Mouse (Mus musculus) cortical plate, adult 2 months (tissue): ENCODE measurements at regions not wholly inside any gene's neighbourhood (a gene's known extent, or its start where the extent isn't known, plus 50 kb on each side); places are given as distances from the start of the nearest gene placed in this dataset.
"Not testable (repeated sequence)": the region's sequence is repeated elsewhere in the genome, so short reads cannot be mapped to it uniquely, and the experiment has no call there.

Experiments used
- H3K27ac ChIP-seq: fragments of 200-500 bp; 2 replicates; pipeline ENCODE4 v1.5.1; 2012; ENCODE audit warnings: low read length, control low read depth, inconsistent platforms; ENCODE audit not compliant: insufficient read depth
- H3K4me1 ChIP-seq: fragments of 200-500 bp; 2 replicates; pipeline ENCODE4 v1.6.1; 2011; ENCODE audit warnings: low read length; ENCODE audit not compliant: control insufficient read depth, insufficient read depth
- H3K4me3 ChIP-seq: fragments of 200-500 bp; 2 replicates; pipeline ENCODE4 v1.5.1; 2011; ENCODE audit warnings: mild to moderate bottlenecking, low read length, control low read depth; ENCODE audit not compliant: insufficient read depth
- CTCF ChIP-seq: fragments of 200-500 bp; IDR thresholded peaks from 2 replicates; pipeline ENCODE4 v1.5.1; 2011; ENCODE audit warnings: mild to moderate bottlenecking, control low read depth, low read length; ENCODE audit not compliant: insufficient read depth; ENCODE audit errors: extremely low read depth
- POLR2A ChIP-seq: fragments of 200-500 bp; IDR thresholded peaks from 2 replicates; pipeline ENCODE4 v1.6.1; 2011; ENCODE audit warnings: mild to moderate bottlenecking, low read length, control low read depth; ENCODE audit not compliant: insufficient read depth; ENCODE audit errors: extremely low read depth

- peaks cover 2% of the 10 kb centered on the region; the same call in 1 of the 2 replicates for H3K4me1 ChIP-seq
- no peak overlapping the region for H3K27ac ChIP-seq
- TF ChIP-seq POLR2A (no peak), CTCF (no peak)
- no peak overlapping the region; the same call in 1 of the 2 replicates for H3K4me3 ChIP-seq
Measured at GRCm38 (mm10) chr14:18463230-18463873, 131.7 kb upstream of the Ube2e1 start.

GRCm38 (mm10) chr14:18462381-18462780 is 130.7 kb upstream of the Ube2e1 start:
- Histone ChIP-seq H3K4me1 (peaks cover 2% of the 10 kb centered on the region; the same call in 1 of the 2 replicates), H3K27ac (no peak overlapping the region)
- TF ChIP-seq POLR2A (no peak), CTCF (no peak)

GRCm38 (mm10) chr14:18448666-18449065 is 117.0 kb upstream of the Ube2e1 start:
- no peak for TF ChIP-seq POLR2A
- TF ChIP-seq CTCF = no peak
- Histone ChIP-seq H3K4me3 (no peak overlapping the region), H3K4me1 (no peaks in the 10 kb centered on the region), H3K27ac (no peak overlapping the region)

More at GRCm38 (mm10) chr14:18462381-18462780, 130.7 kb upstream of the Ube2e1 start:
- no peak overlapping the region for H3K4me3 ChIP-seq

- no peak for TF ChIP-seq CTCF
- no peak for TF ChIP-seq POLR2A
- Histone ChIP-seq H3K27ac (no peak overlapping the region), H3K4me1 (no peaks in the 10 kb centered on the region), H3K4me3 (no peak overlapping the region)
Measured at GRCm38 (mm10) chr14:18444492-18444891, 112.8 kb upstream of the Ube2e1 start.

- not testable (repeated sequence) for H3K4me3 ChIP-seq, H3K27ac ChIP-seq, H3K4me1 ChIP-seq
Measured at GRCm38 (mm10) chr14:18428968-18429367, 97.3 kb upstream of the Ube2e1 start.

GRCm38 (mm10) chr14:18425887-18426286 is 94.2 kb upstream of the Ube2e1 start:
- no peak overlapping the region for H3K4me3 ChIP-seq
- no peaks in the 10 kb centered on the region for H3K4me1 ChIP-seq
- TF ChIP-seq CTCF (no peak), POLR2A (no peak)
- no peak overlapping the region for H3K27ac ChIP-seq

- H3K27ac ChIP-seq = no peak overlapping the region
- TF ChIP-seq POLR2A (no peak), CTCF (no peak)
- H3K4me1 ChIP-seq = no peaks in the 10 kb centered on the region; the same call in 1 of the 2 replicates
- H3K4me3 ChIP-seq = no peak overlapping the region
Measured at GRCm38 (mm10) chr14:18416839-18417238, 85.2 kb upstream of the Ube2e1 start.

- Histone ChIP-seq H3K27ac (no peak overlapping the region), H3K4me3 (no peak overlapping the region), H3K4me1 (no peaks in the 10 kb centered on the region; the same call in 1 of the 2 replicates)
- TF ChIP-seq CTCF (no peak), POLR2A (no peak)
Measured at GRCm38 (mm10) chr14:18416319-18416718, 84.7 kb upstream of the Ube2e1 start.

GRCm38 (mm10) chr14:18398953-18399352 is 67.3 kb upstream of the Ube2e1 start:
- TF ChIP-seq CTCF = no peak
- no peak for TF ChIP-seq POLR2A
- no peaks in the 10 kb centered on the region for H3K4me1 ChIP-seq
- H3K27ac ChIP-seq = no peak overlapping the region
- H3K4me3 ChIP-seq = no peak overlapping the region

- TF ChIP-seq CTCF (no peak), POLR2A (no peak)
- H3K4me3 ChIP-seq = no peak overlapping the region
Measured at GRCm38 (mm10) chr14:18396206-18396764, 64.6 kb upstream of the Ube2e1 start.

GRCm38 (mm10) chr14:18394071-18394745 is 62.5 kb upstream of the Ube2e1 start:
- Histone ChIP-seq H3K27ac (no peak overlapping the region), H3K4me1 (no peaks in the 10 kb centered on the region), H3K4me3 (no peak overlapping the region)
- TF ChIP-seq POLR2A (no peak), CTCF (no peak)

More at GRCm38 (mm10) chr14:18396206-18396764, 64.6 kb upstream of the Ube2e1 start:
- H3K27ac ChIP-seq = no peak overlapping the region
- H3K4me1 ChIP-seq = no peaks in the 10 kb centered on the region
